Comparison of ENCODE assay signal across 9 mouse cellular contexts in genomic region chr9:98244223-98244622, GRCm38 (mm10). TPM values are rescaled to one million over a fixed set of nuclear protein-coding genes. Genes with fewer than 3 reads are reported as not detected.
DNase-seq lines count a peak whose midpoint lies in the region; ATAC-seq and TF ChIP-seq lines count a peak whose summit lies in the region.
"Had no signal": no experiment of that assay in that cellular context is flagged by ENCODE, and none has a peak within 500 bp of the region (broad histone marks: within the 10 kb centered on the region; RNA-seq: fewer than 3 reads in every experiment).

No protein-coding gene starts in this region.

- 43% methylated on average over 2 of the region's 2 CpGs for WGBS in kidney, adult 2 months
- 46% methylated on average over 2 of the region's 2 CpGs for WGBS in kidney, embryonic 15.5 days
- WGBS in forebrain, embryonic 16.5 days: 47% methylated on average over 2 of the region's 2 CpGs
- 52% methylated on average over 2 of the region's 2 CpGs for WGBS in neural tube, embryonic 13.5 days

- H3K4me3 ChIP-seq in kidney, adult 2 months (ENCODE audit: insufficient read depth, low read depth, low read length): no peak overlapping the region
- H3K4me3 ChIP-seq in kidney, embryonic 15.5 days (replicated peaks): no peak overlapping the region
- no peak overlapping the region for H3K4me3 ChIP-seq in forebrain, embryonic 16.5 days (replicated peaks; ENCODE audit: low read length)
- no peak overlapping the region for H3K4me3 ChIP-seq in neural tube, embryonic 13.5 days
- H3K4me3 ChIP-seq: neural tube, embryonic 12.5 days had no signal

- 0 out of 2 replicates have a peak, but pooled peaks cover 2% of the 10 kb centered on the region for H3K4me1 ChIP-seq in kidney, adult 2 months (ENCODE audit: control insufficient read depth, insufficient read depth, low read length)
- H3K4me1 ChIP-seq in kidney, embryonic 15.5 days: peaks cover 6% of the 10 kb centered on the region
- H3K4me1 ChIP-seq in forebrain, embryonic 16.5 days (replicated peaks; ENCODE audit: control insufficient read depth, insufficient read depth, low read length): no peaks in the 10 kb centered on the region
- H3K4me1 ChIP-seq in neural tube, embryonic 13.5 days (replicated peaks): no peaks in the 10 kb centered on the region
- H3K4me1 ChIP-seq: neural tube, embryonic 12.5 days had no signal

- TF ChIP-seq CTCF in kidney, adult 2 months (conservative IDR thresholded peaks at IDR 0.05; ENCODE audit: insufficient read depth, insufficient read length, low read depth, low read length): peak; percentile 48; the same call in 1 of the 2 replicates
- peak; percentile 83 for TF ChIP-seq CTCF in brain, embryonic 14.5 days (IDR thresholded peaks at IDR 0.05; ENCODE audit: borderline replicate concordance, extremely low read depth, insufficient read depth, insufficient read length)

- no peak overlapping the region for H3K4me2 ChIP-seq in kidney, embryonic 15.5 days
- no peak overlapping the region for H3K4me2 ChIP-seq in forebrain, embryonic 16.5 days (ENCODE audit: low read length)
- no peak overlapping the region for H3K4me2 ChIP-seq in neural tube, embryonic 13.5 days
- H3K4me2 ChIP-seq: neural tube, embryonic 12.5 days had no signal

- H3K27ac ChIP-seq in kidney, adult 2 months (ENCODE audit: insufficient read depth, low read depth, low read length): no peak overlapping the region
- no peak overlapping the region for H3K27ac ChIP-seq in kidney, embryonic 15.5 days
- no peak overlapping the region for H3K27ac ChIP-seq in forebrain, embryonic 16.5 days (ENCODE audit: low read length)
- no peak overlapping the region for H3K27ac ChIP-seq in neural tube, embryonic 13.5 days (replicated peaks)
- H3K27ac ChIP-seq: neural tube, embryonic 12.5 days had no signal

- peak; percentile 36 for DNase-seq in kidney, adult 2 months
- DNase-seq in brain, embryonic 14.5 days (ENCODE audit: low read depth): peak; percentile 85
- DNase-seq in left cerebral cortex, adult 11 months (ENCODE audit: low spot score): peak; percentile 55
- no peak for DNase-seq in T-cell, adult 2 months (ENCODE audit: low spot score)

- no peaks in the 10 kb centered on the region for H3K36me3 ChIP-seq in kidney, adult 2 months (ENCODE audit: control insufficient read depth, insufficient read depth, low read length)
- no peaks in the 10 kb centered on the region for H3K36me3 ChIP-seq in kidney, embryonic 15.5 days
- no peaks in the 10 kb centered on the region for H3K36me3 ChIP-seq in forebrain, embryonic 16.5 days (ENCODE audit: control insufficient read depth, insufficient read depth)
- H3K36me3 ChIP-seq in neural tube, embryonic 13.5 days: no peaks in the 10 kb centered on the region
- H3K36me3 ChIP-seq: neural tube, embryonic 12.5 days had no signal

- no peaks in the 10 kb centered on the region for H3K27me3 ChIP-seq in kidney, adult 2 months (replicated peaks; ENCODE audit: control insufficient read depth, insufficient read depth, low read length)
- H3K27me3 ChIP-seq in kidney, embryonic 15.5 days: no peaks in the 10 kb centered on the region
- no peaks in the 10 kb centered on the region for H3K27me3 ChIP-seq in forebrain, embryonic 16.5 days (replicated peaks; ENCODE audit: control insufficient read depth, insufficient read depth, low read length)
- H3K27me3 ChIP-seq in neural tube, embryonic 13.5 days: no peaks in the 10 kb centered on the region
- H3K27me3 ChIP-seq: neural tube, embryonic 12.5 days had no signal

- H3K9ac ChIP-seq in kidney, embryonic 15.5 days: no peak overlapping the region
- H3K9ac ChIP-seq in forebrain, embryonic 16.5 days (replicated peaks; ENCODE audit: low read depth, low read length): no peak overlapping the region
- no peak overlapping the region for H3K9ac ChIP-seq in neural tube, embryonic 13.5 days
- H3K9ac ChIP-seq: neural tube, embryonic 12.5 days had no signal

- no peak for TF ChIP-seq POLR2A in kidney, adult 2 months (IDR thresholded peaks at IDR 0.05; ENCODE audit: low read depth, low read length)
- TF ChIP-seq POLR2A in brain, embryonic 14.5 days (IDR thresholded peaks at IDR 0.05; ENCODE audit: borderline replicate concordance, extremely low read depth, insufficient read depth, insufficient read length, poor library complexity, severe bottlenecking): no peak

- ATAC-seq in kidney, embryonic 15.5 days (replicated peaks; ENCODE audit: low FRiP score): no peak
- ATAC-seq in forebrain, embryonic 16.5 days: peak; percentile 86
- peak; percentile 40; the same call in 1 of the 2 replicates for ATAC-seq in neural tube, embryonic 13.5 days (ENCODE audit: low read depth)
- no peak for ATAC-seq in erythroid progenitor cell, adult 5-6 weeks (replicated peaks; ENCODE audit: low FRiP score, poor library complexity, severe bottlenecking)

- H3K9me3 ChIP-seq in kidney, embryonic 15.5 days (replicated peaks): no peaks in the 10 kb centered on the region
- no peaks in the 10 kb centered on the region for H3K9me3 ChIP-seq in forebrain, embryonic 16.5 days (ENCODE audit: control insufficient read depth, low read length)
- H3K9me3 ChIP-seq in neural tube, embryonic 13.5 days: no peaks in the 10 kb centered on the region
- H3K9me3 ChIP-seq: neural tube, embryonic 12.5 days had no signal

RNA-seq across cellular contexts. Expression of gene Nmnat3, which starts 43.0 kb away (rescaled TPM):
- 27.7 and 29.4 TPM in 2 replicates for polyA plus RNA-seq in kidney, adult 2 months (2012; rRNA removed)
- 10.0 and 10.4 TPM in 2 replicates for polyA plus RNA-seq in kidney, embryonic 15.5 days (2015; fragmentation: Nextera tagmentation; extraction: Ambion mirVana)
- polyA plus RNA-seq in brain, embryonic 14.5 days (2012; rRNA removed): 1.1 and 1.7 TPM in 2 replicates
- 1.8 and 2.1 TPM in 2 replicates for polyA plus RNA-seq in forebrain, embryonic 16.5 days (2015; fragmentation: Nextera tagmentation; extraction: Ambion mirVana)
- polyA plus RNA-seq in neural tube, embryonic 13.5 days (2015; fragmentation: Nextera tagmentation; extraction: Ambion mirVana): 1.1 TPM in 2 replicates
- total RNA-seq in erythroid progenitor cell, adult 5-6 weeks (2015; ENCODE audit: low replicate concordance): 66.3 and 77.1 TPM in 2 replicates
- 81.5 and 109 TPM in 2 replicates for total RNA-seq in erythroid progenitor cell, adult 5-6 weeks (2017; ENCODE audit: low replicate concordance)

Comparison
In these comparisons a context has a peak if more than half of its experiments do, and no peak if none do; other contexts are left out.
1. ATAC-seq: peak in forebrain, embryonic 16.5 days (single experiment) and neural tube, embryonic 13.5 days (single experiment); none in kidney, embryonic 15.5 days (single experiment) and erythroid progenitor cell, adult 5-6 weeks (single experiment).